Mouse (Mus musculus) embryonic facial prominence, embryonic 15.5 days (tissue): ENCODE measurements around the gene Arhgap31. TPM values are rescaled to one million over a fixed set of nuclear protein-coding genes. Genes with fewer than 3 reads are reported as not detected.

Experiments
- ATAC-seq: fragments of 200-750 bp; cut with Nextera tagmentation; 2 replicates; pipeline ENCODE4 v1.8.0; 2017; ENCODE audit warnings: low read depth, moderate TSS enrichment; ENCODE audit not compliant: insufficient number of reproducible peaks, low FRiP score, low TSS enrichment
- H3K27ac ChIP-seq: fragments of 300-500 bp; sonication (generic); replicated peaks from 2 replicates; pipeline ENCODE4 v1.5.1; 2015; ENCODE audit warnings: mild to moderate bottlenecking, inconsistent platforms
- H3K27me3 ChIP-seq: fragments of 300-500 bp; sonication (generic); 2 replicates; pipeline ENCODE4 v1.6.1; 2015; ENCODE audit warnings: inconsistent platforms
- H3K36me3 ChIP-seq: fragments of 300-500 bp; sonication (generic); 2 replicates; pipeline ENCODE4 v1.6.1; 2015; ENCODE audit warnings: mild to moderate bottlenecking, inconsistent platforms
- H3K4me1 ChIP-seq: fragments of 300-500 bp; sonication (generic); 2 replicates; pipeline ENCODE4 v1.6.1; 2015; ENCODE audit warnings: inconsistent platforms
- H3K4me2 ChIP-seq: fragments of 300-500 bp; sonication (generic); replicated peaks from 2 replicates; pipeline ENCODE4 v1.6.1; 2015; ENCODE audit warnings: mild to moderate bottlenecking, inconsistent platforms
- H3K4me3 ChIP-seq: fragments of 300-500 bp; sonication (generic); replicated peaks from 2 replicates; pipeline ENCODE4 v1.5.1; 2015; ENCODE audit warnings: mild to moderate bottlenecking, inconsistent platforms
- H3K9ac ChIP-seq: fragments of 300-500 bp; sonication (generic); 2 replicates; pipeline ENCODE4 v1.6.1; 2015; ENCODE audit warnings: inconsistent platforms
- H3K9me3 ChIP-seq: fragments of 300-500 bp; sonication (generic); replicated peaks from 2 replicates; pipeline ENCODE4 v1.6.1; 2016; ENCODE audit warnings: inconsistent platforms
- WGBS: fragments of 180-500 bp; shearing (Covaris S2); methylation state at CpG from one replicate; pipeline ENCODE4 v1.1.7; 2015; 5-methylcytosine and 5-hydroxymethylcytosine counted together
- polyA plus RNA-seq: library from polyadenylated mRNA; unstranded; fragments of >200 nt; fragmentation: Nextera tagmentation; extraction: Ambion mirVana; gene quantifications from 2 replicates; pipeline ENCODE4 v1.2.1, GENCODE M21; 2015

Arhgap31 gene
- polyA plus RNA-seq, 1 experiment from 2014 or later: 16.3 TPM

GRCm38 (mm10) chr16:38648155-38648554 is 64.9 kb downstream of the Arhgap31 start:
- Histone ChIP-seq H3K27me3 (no peaks in the 10 kb centered on the region), H3K27ac (peak overlapping the region; percentile 3; the same call in 1 of the 2 replicates), H3K9ac (no peak overlapping the region), H3K4me3 (no peak overlapping the region), H3K4me1 (peaks cover 33% of the 10 kb centered on the region), H3K9me3 (no peaks in the 10 kb centered on the region), H3K4me2 (no peak overlapping the region), H3K36me3 (no peaks in the 10 kb centered on the region)
- 63% methylated on average over 5 of the region's 5 CpGs for WGBS
- no peak for ATAC-seq

- 66% methylated on average over 2 of the region's 2 CpGs for WGBS
- Histone ChIP-seq H3K4me1 (peaks cover 15% of the 10 kb centered on the region; the same call in 1 of the 2 replicates), H3K27me3 (no peaks in the 10 kb centered on the region), H3K4me2 (no peak overlapping the region), H3K27ac (no peak overlapping the region), H3K4me3 (no peak overlapping the region), H3K9ac (no peak overlapping the region), H3K36me3 (no peaks in the 10 kb centered on the region), H3K9me3 (no peaks in the 10 kb centered on the region)
- no peak for ATAC-seq
Measured at GRCm38 (mm10) chr16:38644455-38644854, 68.6 kb downstream of the Arhgap31 start.

- no peak for ATAC-seq
- Histone ChIP-seq H3K36me3 (no peaks in the 10 kb centered on the region), H3K4me2 (no peak overlapping the region), H3K9me3 (no peaks in the 10 kb centered on the region), H3K27me3 (no peaks in the 10 kb centered on the region), H3K27ac (0 out of 2 replicates have a peak overlapping the region, but pooled peaks have one; percentile 7), H3K9ac (no peak overlapping the region), H3K4me3 (no peak overlapping the region), H3K4me1 (peaks cover 12% of the 10 kb centered on the region; the same call in 1 of the 2 replicates)
- WGBS: 33% methylated on average over 10 of the region's 10 CpGs
Measured at GRCm38 (mm10) chr16:38637085-38637484, 76.0 kb downstream of the Arhgap31 start.

GRCm38 (mm10) chr16:38636682-38637081 is 76.4 kb downstream of the Arhgap31 start:
- Histone ChIP-seq H3K9ac (no peak overlapping the region), H3K36me3 (no peaks in the 10 kb centered on the region), H3K27ac (0 out of 2 replicates have a peak overlapping the region, but pooled peaks have one; percentile 7), H3K9me3 (no peaks in the 10 kb centered on the region), H3K4me3 (no peak overlapping the region), H3K4me1 (peaks cover 12% of the 10 kb centered on the region; the same call in 1 of the 2 replicates), H3K27me3 (no peaks in the 10 kb centered on the region), H3K4me2 (no peak overlapping the region)
- WGBS: 21% methylated on average over 9 of the region's 9 CpGs
- no peak; the same call in 1 of the 2 replicates for ATAC-seq

GRCm38 (mm10) chr16:38635833-38636390 is 77.2 kb downstream of the Arhgap31 start:
- H3K4me3 ChIP-seq: no peak overlapping the region

GRCm38 (mm10) chr16:38632147-38632546 is 80.9 kb downstream of the Arhgap31 start:
- H3K9ac ChIP-seq: no peak overlapping the region
- no peaks in the 10 kb centered on the region for H3K9me3 ChIP-seq
- H3K27ac ChIP-seq: no peak overlapping the region
- no peak for ATAC-seq
- peaks cover 10% of the 10 kb centered on the region; the same call in 1 of the 2 replicates for H3K4me1 ChIP-seq
- H3K36me3 ChIP-seq: no peaks in the 10 kb centered on the region
- H3K4me2 ChIP-seq: no peak overlapping the region
- WGBS: 55% methylated on average over 6 of the region's 6 CpGs
- H3K27me3 ChIP-seq: no peaks in the 10 kb centered on the region
- H3K4me3 ChIP-seq: no peak overlapping the region

More at GRCm38 (mm10) chr16:38635833-38636390, 77.2 kb downstream of the Arhgap31 start:
- H3K27ac ChIP-seq: no peak overlapping the region
- H3K4me1 ChIP-seq: peaks cover 12% of the 10 kb centered on the region; the same call in 1 of the 2 replicates
- no peak overlapping the region for H3K4me2 ChIP-seq
- no peak; the same call in 1 of the 2 replicates for ATAC-seq
- WGBS: 47% methylated on average over 8 of the region's 8 CpGs
- H3K36me3 ChIP-seq: no peaks in the 10 kb centered on the region
- no peaks in the 10 kb centered on the region for H3K9me3 ChIP-seq
- H3K9ac ChIP-seq: no peak overlapping the region
- H3K27me3 ChIP-seq: no peaks in the 10 kb centered on the region

GRCm38 (mm10) chr16:38625811-38626369 is 87.2 kb downstream of the Arhgap31 start:
- Histone ChIP-seq H3K36me3 (peaks cover 14% of the 10 kb centered on the region), H3K27me3 (no peaks in the 10 kb centered on the region), H3K27ac (no peak overlapping the region), H3K4me2 (no peak overlapping the region), H3K4me3 (no peak overlapping the region), H3K9me3 (no peaks in the 10 kb centered on the region), H3K4me1 (no peaks in the 10 kb centered on the region), H3K9ac (no peak overlapping the region)
- no peak for ATAC-seq
- 72% methylated on average over 10 of the region's 10 CpGs for WGBS

- Histone ChIP-seq H3K4me1 (no peaks in the 10 kb centered on the region), H3K36me3 (peaks cover 16% of the 10 kb centered on the region), H3K9me3 (no peaks in the 10 kb centered on the region), H3K27ac (no peak overlapping the region), H3K4me3 (no peak overlapping the region), H3K27me3 (no peaks in the 10 kb centered on the region), H3K4me2 (no peak overlapping the region), H3K9ac (no peak overlapping the region)
- no peak for ATAC-seq
- 88% methylated on average over 7 of the region's 7 CpGs for WGBS
Measured at GRCm38 (mm10) chr16:38625411-38625810, 87.7 kb downstream of the Arhgap31 start.

- H3K9ac ChIP-seq: no peak overlapping the region
- H3K9me3 ChIP-seq: no peaks in the 10 kb centered on the region
- no peaks in the 10 kb centered on the region for H3K4me1 ChIP-seq
- WGBS: 85% methylated on average over 11 of the region's 11 CpGs
- H3K27ac ChIP-seq: no peak overlapping the region
- no peak overlapping the region for H3K4me3 ChIP-seq
- H3K36me3 ChIP-seq: peaks cover 19% of the 10 kb centered on the region
- ATAC-seq: no peak
- H3K27me3 ChIP-seq: no peaks in the 10 kb centered on the region
- no peak overlapping the region for H3K4me2 ChIP-seq
Measured at GRCm38 (mm10) chr16:38624303-38624702, 88.8 kb downstream of the Arhgap31 start.

- no peak for ATAC-seq
Measured at GRCm38 (mm10) chr16:38622283-38622682, 90.8 kb downstream of the Arhgap31 start.

GRCm38 (mm10) chr16:38620696-38621450 is 92.2 kb downstream of the Arhgap31 start:
- Histone ChIP-seq H3K9me3 (no peaks in the 10 kb centered on the region), H3K4me2 (no peak overlapping the region), H3K27ac (no peak overlapping the region), H3K4me1 (no peaks in the 10 kb centered on the region), H3K9ac (no peak overlapping the region), H3K36me3 (peaks cover 32% of the 10 kb centered on the region), H3K27me3 (no peaks in the 10 kb centered on the region), H3K4me3 (no peak overlapping the region)
- ATAC-seq: no peak
- 91% methylated on average over 16 of the region's 16 CpGs for WGBS

More at GRCm38 (mm10) chr16:38622283-38622682, 90.8 kb downstream of the Arhgap31 start:
- Histone ChIP-seq H3K4me2 (no peak overlapping the region), H3K9me3 (no peaks in the 10 kb centered on the region), H3K4me1 (no peaks in the 10 kb centered on the region), H3K9ac (no peak overlapping the region), H3K27me3 (no peaks in the 10 kb centered on the region), H3K4me3 (no peak overlapping the region), H3K27ac (no peak overlapping the region), H3K36me3 (peaks cover 25% of the 10 kb centered on the region)
- 66% methylated on average over 2 of the region's 2 CpGs for WGBS
